Mouse (Mus musculus) heart, postnatal 0 days (tissue): ENCODE measurements around the gene Pear1.

Experiments used
- CTCF ChIP-seq: IDR thresholded peaks from 2 replicates; pipeline ENCODE4 v1.5.1; 2016; ENCODE audit warnings: antibody characterized with exemption, control low read depth, low read depth
- EP300 ChIP-seq: IDR thresholded peaks from 2 replicates; pipeline ENCODE4 v1.6.1; 2016; ENCODE audit warnings: antibody characterized with exemption, low read depth

GRCm38 (mm10) chr3:87725396-87726160 lies 98.5 kb downstream of the Pear1 start:
- TF ChIP-seq CTCF (no peak), EP300 (no peak)
